Mouse (Mus musculus) intestine, postnatal 0 days (tissue): ENCODE data around the gene Vsig1. TPM values are rescaled to one million over a fixed set of nuclear protein-coding genes. Genes with fewer than 3 reads are reported as not detected.

Experiments
- ATAC-seq: fragments of 200-750 bp; cut with Nextera tagmentation; 2 replicates; pipeline ENCODE4 v1.8.0; 2017; ENCODE audit warnings: mild to moderate bottlenecking, moderate TSS enrichment, moderate library complexity
- H3K27ac ChIP-seq: fragments of 300-500 bp; sonication (generic); 2 replicates; pipeline ENCODE4 v1.5.1; 2014; ENCODE audit warnings: mild to moderate bottlenecking, low read depth, low read length, moderate library complexity
- H3K27me3 ChIP-seq: fragments of 300-500 bp; sonication (generic); replicated peaks from 2 replicates; pipeline ENCODE4 v1.6.1; 2014; ENCODE audit warnings: low read length, mixed read lengths; ENCODE audit not compliant: control insufficient read depth, insufficient read depth
- H3K36me3 ChIP-seq: fragments of 300-500 bp; sonication (generic); 2 replicates; pipeline ENCODE4 v1.6.1; 2014; ENCODE audit warnings: mild to moderate bottlenecking, moderate library complexity; ENCODE audit not compliant: control insufficient read depth, insufficient read depth
- H3K4me1 ChIP-seq: fragments of 300-500 bp; sonication (generic); replicated peaks from 2 replicates; pipeline ENCODE4 v1.6.1; 2014; ENCODE audit warnings: antibody characterized with exemption, low read length, mixed read lengths; ENCODE audit not compliant: control insufficient read depth, insufficient read depth
- H3K4me2 ChIP-seq: fragments of 300-500 bp; sonication (generic); replicated peaks from 2 replicates; pipeline ENCODE4 v1.6.1; 2014; ENCODE audit warnings: low read depth, mild to moderate bottlenecking, moderate library complexity
- H3K4me3 ChIP-seq: fragments of 300-500 bp; sonication (generic); 2 replicates; pipeline ENCODE4 v1.5.1; 2014; ENCODE audit warnings: low read depth, low read length
- H3K9ac ChIP-seq: fragments of 300-500 bp; sonication (generic); 2 replicates; pipeline ENCODE4 v1.6.1; 2014; ENCODE audit warnings: mild to moderate bottlenecking, low read depth, low read length
- H3K9me3 ChIP-seq: fragments of 300-500 bp; sonication (generic); 2 replicates; pipeline ENCODE4 v1.6.1; 2016; ENCODE audit warnings: mixed run types; ENCODE audit not compliant: control insufficient read depth
- CTCF ChIP-seq: sonication (generic); IDR thresholded peaks from 2 replicates; pipeline ENCODE4 v1.5.1; 2016; ENCODE audit warnings: low read depth, mild to moderate bottlenecking, control low read depth, antibody characterized with exemption, moderate library complexity
- WGBS: fragments of 180-500 bp; shearing (Covaris S2); extraction: QIAGEN DNeasy Blood & Tissue Kit; methylation state at CpG from one replicate; pipeline ENCODE4 v1.1.7; 2014; 5-methylcytosine and 5-hydroxymethylcytosine counted together
- polyA plus RNA-seq: library from polyadenylated mRNA; unstranded; fragments of >200 nt; fragmentation: Nextera tagmentation; extraction: Ambion mirVana; gene quantifications from 2 replicates; pipeline ENCODE4 v1.2.1, GENCODE M21; 2015

Gene Vsig1
- polyA plus RNA-seq, result 0.66 and 1.4 TPM in 2 replicates

DNA sequence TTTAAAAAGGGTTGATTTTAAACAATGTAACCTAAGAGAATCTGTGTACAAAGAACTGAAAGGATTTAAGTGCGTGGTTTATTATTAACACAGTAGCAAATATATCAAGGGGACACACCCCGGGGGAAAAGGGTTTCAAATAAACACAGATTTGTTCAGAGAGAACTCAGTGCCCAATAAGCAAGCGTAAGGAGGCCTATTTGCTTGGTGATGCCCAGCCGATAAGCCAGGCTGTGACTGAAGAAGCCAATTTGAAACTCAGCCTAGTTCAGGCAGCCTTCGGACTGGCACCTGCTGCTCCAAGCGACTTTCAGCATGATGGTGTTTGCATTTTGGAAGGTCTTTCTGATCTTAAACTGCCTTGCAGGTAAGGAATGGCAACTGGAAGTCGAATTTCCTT lies at the start of gene Vsig1:
Gene Vsig1, plus strand, starts transcription at position 249 of the 400 bp plus-strand sequence.
- no peak within 1 kb of the TSS for H3K4me2 ChIP-seq
- H3K9ac ChIP-seq, result no peak within 1 kb of the TSS
- no peaks in the 10 kb centered on the region for H3K27me3 ChIP-seq
- H3K27ac ChIP-seq, result no peak within 1 kb of the TSS
- WGBS, result 43% methylated on average over 7 of the region's 7 CpGs
- TF ChIP-seq CTCF, result no peak
- no peak within 1 kb of the TSS for H3K4me3 ChIP-seq
- H3K4me1 ChIP-seq, result no peaks in the 10 kb centered on the region
- ATAC-seq, result no peak
- no peaks in the 10 kb centered on the region for H3K9me3 ChIP-seq
- no peaks in the 10 kb centered on the region for H3K36me3 ChIP-seq

DNA sequence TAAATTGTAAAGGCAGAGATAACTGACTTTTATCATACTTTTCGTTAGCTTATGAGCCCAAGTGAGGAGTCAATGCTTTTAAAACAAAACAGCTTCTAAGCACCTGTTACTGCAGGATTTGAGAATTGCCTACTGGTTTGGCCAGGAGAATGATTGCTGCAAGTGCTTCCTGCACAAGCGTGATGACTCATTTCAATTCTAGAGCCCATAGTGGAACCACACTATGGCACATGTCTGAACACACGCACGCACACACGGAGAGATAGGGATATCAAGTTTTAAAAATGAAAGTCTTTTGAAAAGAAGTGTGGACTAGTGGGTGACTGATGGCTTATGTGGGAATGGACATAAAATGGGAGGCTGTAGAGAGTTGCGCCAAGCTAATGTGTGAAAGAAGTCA lies 44.6 kb upstream of the Vsig1 start:
- 88% methylated on average over 6 of the region's 6 CpGs for WGBS
- Histone ChIP-seq H3K4me3 (no peak overlapping the region), H3K27me3 (no peaks in the 10 kb centered on the region), H3K4me1 (no peaks in the 10 kb centered on the region), H3K27ac (no peak overlapping the region), H3K4me2 (no peak overlapping the region), H3K9ac (no peak overlapping the region), H3K9me3 (no peaks in the 10 kb centered on the region), H3K36me3 (no peaks in the 10 kb centered on the region)
- no peak for TF ChIP-seq CTCF
- no peak for ATAC-seq

DNA sequence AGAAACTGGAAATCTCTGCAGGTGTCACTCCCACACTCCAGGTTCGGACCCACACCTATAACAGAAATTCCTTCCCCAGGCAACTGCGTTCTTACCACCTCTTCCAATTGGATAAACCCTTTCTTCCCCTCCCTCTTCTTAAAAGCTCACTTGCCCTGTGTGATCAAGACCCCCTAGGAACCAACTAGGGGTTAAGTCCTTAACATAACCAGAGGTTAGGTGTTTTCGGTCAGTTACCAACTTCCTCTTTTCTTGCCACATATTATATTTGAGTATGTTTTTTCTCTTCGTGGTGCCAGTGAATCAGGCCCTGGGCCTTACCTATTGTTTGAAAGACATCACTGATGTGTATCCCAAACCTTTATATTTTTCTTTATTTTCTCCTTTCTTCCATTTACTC lies 44.0 kb upstream of the Vsig1 start:
- Histone ChIP-seq H3K9me3 (no peaks in the 10 kb centered on the region), H3K27me3 (no peaks in the 10 kb centered on the region), H3K9ac (no peak overlapping the region), H3K4me3 (no peak overlapping the region), H3K27ac (no peak overlapping the region), H3K36me3 (no peaks in the 10 kb centered on the region), H3K4me2 (no peak overlapping the region), H3K4me1 (no peaks in the 10 kb centered on the region)
- 87% methylated on average over 4 of the region's 4 CpGs for WGBS
- ATAC-seq, result no peak
- TF ChIP-seq CTCF, result no peak

DNA sequence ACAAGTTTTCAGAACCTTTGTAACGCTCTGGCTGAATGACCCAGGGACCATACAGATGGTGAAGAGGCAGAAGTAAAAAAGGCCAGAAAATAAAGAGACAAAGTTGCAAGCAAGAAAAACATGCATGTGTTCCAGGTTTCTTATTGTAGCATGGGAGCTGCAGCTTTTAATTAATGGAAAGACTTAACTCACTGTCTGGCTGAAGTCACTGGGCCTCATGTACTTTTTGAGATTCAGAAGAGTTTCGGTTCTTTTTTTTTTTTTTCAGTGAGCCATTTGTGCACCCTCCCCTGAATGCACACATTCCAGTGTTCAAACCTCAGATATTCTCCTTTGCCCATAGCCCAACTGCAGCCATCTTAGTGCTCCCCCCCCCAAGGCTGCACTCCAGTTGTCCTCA lies 20.2 kb upstream of the Vsig1 start:
- no peak overlapping the region for H3K4me3 ChIP-seq
- 75% methylated on average over 2 of the region's 2 CpGs for WGBS
- H3K27me3 ChIP-seq, result no peaks in the 10 kb centered on the region
- no peak for ATAC-seq
- H3K27ac ChIP-seq, result no peak overlapping the region
- H3K4me2 ChIP-seq, result no peak overlapping the region
- TF ChIP-seq CTCF, result no peak
- H3K9ac ChIP-seq, result no peak overlapping the region
- no peaks in the 10 kb centered on the region for H3K9me3 ChIP-seq
- H3K36me3 ChIP-seq, result no peaks in the 10 kb centered on the region
- H3K4me1 ChIP-seq, result no peaks in the 10 kb centered on the region

DNA sequence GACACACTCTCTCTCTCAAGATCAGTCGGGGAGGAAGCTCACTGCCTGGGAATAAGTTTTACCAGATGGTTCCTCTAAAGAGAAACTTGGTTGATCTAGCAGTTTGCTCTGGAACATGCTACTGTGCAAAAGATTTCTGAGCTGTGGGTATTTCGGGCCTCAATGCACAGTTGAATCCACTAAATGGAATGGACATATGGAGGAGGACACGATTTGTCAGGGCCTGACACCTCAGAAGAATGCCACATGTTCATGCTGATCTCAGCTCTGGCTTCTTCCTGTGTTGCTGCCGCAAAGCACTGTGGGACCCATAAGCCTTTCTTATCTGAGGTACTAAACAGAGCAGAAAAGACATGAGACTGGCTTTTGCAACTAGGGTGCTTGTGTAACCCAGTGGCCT lies 15.6 kb upstream of the Vsig1 start:
- Histone ChIP-seq H3K4me2 (no peak overlapping the region), H3K27ac (no peak overlapping the region), H3K36me3 (no peaks in the 10 kb centered on the region), H3K4me3 (no peak overlapping the region), H3K9me3 (no peaks in the 10 kb centered on the region), H3K4me1 (no peaks in the 10 kb centered on the region), H3K27me3 (no peaks in the 10 kb centered on the region), H3K9ac (no peak overlapping the region)
- ATAC-seq, result no peak
- TF ChIP-seq CTCF, result no peak
- WGBS, result 85% methylated on average over 4 of the region's 4 CpGs

DNA sequence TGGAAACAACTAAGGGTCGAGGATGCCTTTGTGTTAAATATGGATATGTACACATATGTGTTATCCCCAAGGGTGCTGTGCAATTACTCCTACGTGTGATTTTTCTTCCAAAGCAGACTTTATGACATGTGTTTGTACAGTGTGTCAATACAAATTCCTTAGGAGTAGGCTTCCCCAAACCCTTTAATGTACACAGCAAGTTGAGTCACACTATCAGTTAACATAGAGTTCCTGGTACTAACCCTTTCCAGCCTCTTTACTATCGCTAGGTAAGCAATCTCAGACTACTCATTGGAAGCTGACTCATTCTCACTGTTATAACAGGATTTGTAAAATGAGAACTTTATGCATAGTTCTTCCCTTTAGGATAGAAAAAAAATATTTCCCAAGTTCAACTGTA lies 3.9 kb upstream of the Vsig1 start:
- H3K4me1 ChIP-seq, result no peaks in the 10 kb centered on the region
- 58% methylated on average over 3 of the region's 3 CpGs for WGBS
- TF ChIP-seq CTCF, result no peak
- no peak overlapping the region for H3K4me3 ChIP-seq
- H3K36me3 ChIP-seq, result no peaks in the 10 kb centered on the region
- no peak overlapping the region for H3K9ac ChIP-seq
- no peak for ATAC-seq
- no peak overlapping the region for H3K27ac ChIP-seq
- no peak overlapping the region for H3K4me2 ChIP-seq
- no peaks in the 10 kb centered on the region for H3K9me3 ChIP-seq
- H3K27me3 ChIP-seq, result no peaks in the 10 kb centered on the region

DNA sequence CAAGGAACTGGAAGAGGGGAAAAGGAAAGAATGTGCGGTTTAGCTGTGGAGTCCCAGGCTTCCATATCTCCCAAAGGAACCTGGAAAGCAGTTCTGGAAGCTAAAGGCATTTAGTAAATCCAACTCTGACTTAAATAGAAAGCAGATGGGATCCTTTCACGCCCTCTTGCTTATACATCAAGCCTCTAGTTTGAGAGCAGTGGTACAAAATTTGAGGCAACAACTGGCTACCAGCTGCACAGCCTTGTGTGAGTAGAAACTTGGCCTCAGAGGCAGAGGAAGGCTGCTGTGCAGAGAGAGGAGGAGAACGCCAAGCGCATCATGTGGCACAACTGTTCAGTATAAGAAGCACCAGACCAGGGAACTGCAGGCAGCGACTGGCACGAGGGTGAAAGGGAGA lies 13.9 kb downstream of the Vsig1 start:
- Histone ChIP-seq H3K9ac (no peak overlapping the region), H3K27ac (no peak overlapping the region), H3K9me3 (no peaks in the 10 kb centered on the region), H3K4me2 (no peak overlapping the region), H3K4me3 (no peak overlapping the region), H3K36me3 (no peaks in the 10 kb centered on the region), H3K4me1 (no peaks in the 10 kb centered on the region), H3K27me3 (no peaks in the 10 kb centered on the region)
- 77% methylated on average over 6 of the region's 6 CpGs for WGBS
- no peak for ATAC-seq
- no peak for TF ChIP-seq CTCF
